Mouse (Mus musculus) brown adipose tissue, adult 24 weeks (tissue): ENCODE data around the gene Hc. TPM values are rescaled to one million over a fixed set of nuclear protein-coding genes. Genes with fewer than 3 reads are reported as not detected.

Experiments
- H3K27ac ChIP-seq: fragments of 200-500 bp; replicated peaks from 2 replicates; pipeline ENCODE4 v1.5.1; 2012; ENCODE audit warnings: low read depth, mild to moderate bottlenecking, low read length
- H3K4me1 ChIP-seq: fragments of 200-500 bp; 2 replicates; pipeline ENCODE4 v1.6.1; 2012; ENCODE audit warnings: low read length, mixed read lengths; ENCODE audit not compliant: control insufficient read depth, insufficient read depth, insufficient read length
- H3K4me3 ChIP-seq: fragments of 200-500 bp; 2 replicates; pipeline ENCODE4 v1.5.1; 2012; ENCODE audit warnings: low read depth, mild to moderate bottlenecking, low read length, moderate library complexity; ENCODE audit not compliant: insufficient read depth
- polyA plus RNA-seq: library from polyadenylated mRNA; stranded (reverse); fragments of >200 nt; gene quantifications from 2 replicates; pipeline ENCODE4 v1.2.4, GENCODE M21; 2012; ENCODE audit not compliant: missing spikeins, insufficient read depth, insufficient read length

Hc gene
- polyA plus RNA-seq, 1 experiment, result not detected

DNA sequence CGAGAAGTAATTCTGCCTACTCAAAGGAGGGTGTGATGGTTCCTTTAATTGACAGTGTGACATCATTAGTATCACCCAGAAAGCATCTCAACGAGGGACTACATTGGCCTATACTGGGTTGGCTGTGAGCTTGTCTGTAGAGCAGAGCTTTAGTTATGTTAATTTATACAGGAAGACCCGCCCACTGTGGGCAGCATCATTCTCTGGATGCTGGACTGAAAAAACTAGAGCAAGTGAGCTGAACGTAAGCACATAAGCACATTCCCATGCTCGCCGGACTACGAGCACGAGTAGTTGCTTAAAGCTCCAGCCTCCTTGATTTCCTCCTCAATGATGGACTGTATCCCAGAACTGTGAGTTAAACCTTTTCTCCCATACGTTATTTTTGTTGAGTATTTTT is 62.3 kb downstream of the Hc start:
- H3K4me3 ChIP-seq, result no peak overlapping the region
- H3K27ac ChIP-seq, result no peak overlapping the region
- peaks cover 3% of the 10 kb centered on the region; the same call in 1 of the 2 replicates for H3K4me1 ChIP-seq

DNA sequence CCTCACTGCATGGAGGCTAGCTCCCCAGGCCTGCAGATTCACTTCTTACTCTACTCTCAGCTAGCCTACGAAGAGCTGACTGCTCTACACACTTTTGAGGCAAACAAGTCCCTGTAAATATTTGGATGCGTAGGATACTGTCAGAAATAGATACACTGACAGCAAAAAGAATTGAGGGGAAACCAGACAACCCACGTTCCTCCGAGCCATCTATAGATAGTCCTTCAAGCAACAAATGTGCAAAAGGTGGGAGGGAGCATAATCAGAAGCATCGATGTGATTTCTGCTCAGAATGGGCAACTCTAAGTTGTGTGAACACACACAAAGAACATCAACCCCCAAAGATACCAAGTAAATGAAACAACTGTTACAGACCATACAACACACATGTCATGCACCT is 64.7 kb downstream of the Hc start:
- Histone ChIP-seq H3K4me1 (peaks cover 3% of the 10 kb centered on the region; the same call in 1 of the 2 replicates), H3K4me3 (no peak overlapping the region), H3K27ac (no peak overlapping the region)

DNA sequence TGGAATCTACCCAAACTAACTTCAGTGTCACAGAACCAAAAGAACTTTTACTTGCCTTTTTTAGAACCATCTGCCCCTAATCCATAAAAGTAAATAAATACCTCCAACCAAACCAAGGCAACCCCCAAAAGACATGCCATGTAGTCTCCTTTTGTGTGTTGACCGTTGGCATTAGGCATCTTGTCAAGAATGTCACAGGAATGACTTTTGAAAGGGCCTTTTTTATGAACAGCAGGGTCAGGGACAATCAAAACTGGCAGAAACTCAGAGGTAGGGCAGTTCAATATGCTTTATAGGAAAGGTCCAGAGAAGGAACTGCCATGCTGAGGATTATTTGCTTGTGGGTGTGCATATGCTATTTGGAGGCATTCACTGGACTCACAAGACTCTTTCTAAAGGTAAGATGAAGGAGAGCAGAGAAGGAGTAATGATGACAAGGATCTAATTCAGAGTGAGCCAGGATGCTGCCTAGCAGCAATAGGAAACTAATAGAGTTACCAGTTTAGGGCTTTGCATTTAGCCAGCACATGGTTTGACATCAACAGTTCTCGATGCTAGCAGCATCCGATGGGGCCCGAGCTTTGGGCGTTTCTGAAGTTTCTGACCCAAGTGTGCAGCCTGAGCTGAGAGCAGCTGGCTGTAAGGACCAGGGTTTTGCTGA is 67.4 kb downstream of the Hc start:
- H3K4me1 ChIP-seq, result 0 out of 2 replicates have a peak, but pooled peaks cover 3% of the 10 kb centered on the region

DNA sequence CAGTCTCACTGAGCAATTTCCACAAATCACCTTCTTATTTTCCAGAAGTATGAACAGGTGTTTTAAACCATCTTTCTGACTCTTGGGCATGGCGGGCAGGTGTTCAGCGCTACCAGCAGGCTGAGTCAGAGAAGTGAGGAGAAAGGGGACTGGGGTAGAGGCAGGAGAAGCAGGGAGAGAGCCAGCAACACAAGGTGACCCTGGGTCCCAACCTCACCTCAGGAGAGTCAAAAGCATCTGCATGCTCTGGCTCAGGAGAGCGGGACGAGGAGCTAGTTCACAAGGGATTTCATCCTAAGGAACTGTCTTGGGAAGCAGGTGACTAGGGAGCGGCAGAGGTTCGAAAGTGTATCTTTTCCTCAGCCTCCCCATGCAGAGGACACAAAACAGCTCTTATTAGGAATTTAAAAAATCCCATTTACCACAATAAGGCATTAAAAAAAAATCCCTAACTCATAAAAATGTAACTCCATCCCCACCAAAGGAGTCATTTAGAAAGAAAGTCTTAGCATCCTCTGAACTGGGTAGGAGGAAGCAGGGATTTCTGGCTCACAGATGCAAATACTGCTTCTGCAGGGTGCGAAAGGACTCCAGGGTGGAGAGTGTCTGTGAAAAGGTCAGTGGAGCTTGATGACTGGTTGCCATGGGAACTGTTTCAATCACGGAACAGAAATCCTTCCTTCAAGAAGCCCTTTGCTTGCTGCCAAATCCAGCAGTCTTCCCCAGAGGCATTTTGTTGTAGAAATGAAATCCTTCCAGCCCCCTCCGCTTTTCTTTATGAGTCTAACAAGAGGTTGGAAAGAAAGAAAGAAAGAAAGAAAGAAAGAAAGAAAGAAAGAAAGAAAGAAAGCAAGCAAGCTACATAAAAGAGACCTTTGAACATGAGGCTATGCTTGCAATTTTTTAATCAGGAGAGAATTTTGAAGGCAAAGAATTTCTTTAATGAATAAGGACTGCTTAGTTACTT is 68.2 kb downstream of the Hc start:
- 0 out of 2 replicates have a peak, but pooled peaks cover 3% of the 10 kb centered on the region for H3K4me1 ChIP-seq
- H3K4me3 ChIP-seq, result no peak overlapping the region
- H3K27ac ChIP-seq, result no peak overlapping the region

More for the DNA sequence above, 67.4 kb downstream of the Hc start:
- Histone ChIP-seq H3K27ac (no peak overlapping the region), H3K4me3 (no peak overlapping the region)

DNA sequence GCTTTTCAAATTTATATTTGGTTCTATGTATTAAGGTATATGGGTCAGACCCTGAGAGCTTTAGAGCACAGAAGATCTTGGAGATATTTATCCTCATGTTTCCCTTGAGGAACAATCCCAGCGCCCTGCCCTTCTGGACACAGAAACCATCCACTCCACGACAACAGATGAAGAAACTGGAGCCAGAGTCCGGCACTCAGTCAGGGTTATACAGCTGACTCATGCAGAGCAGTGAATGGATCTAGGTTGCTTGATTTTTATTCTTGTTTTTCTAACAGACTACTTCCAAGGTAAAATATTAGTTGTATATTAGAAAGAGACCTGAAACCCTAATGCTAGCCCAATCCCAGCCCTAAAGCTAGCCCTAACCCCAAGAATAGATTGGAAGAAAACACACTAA is 69.3 kb downstream of the Hc start:
- H3K4me1 ChIP-seq, result 0 out of 2 replicates have a peak, but pooled peaks cover 3% of the 10 kb centered on the region

DNA sequence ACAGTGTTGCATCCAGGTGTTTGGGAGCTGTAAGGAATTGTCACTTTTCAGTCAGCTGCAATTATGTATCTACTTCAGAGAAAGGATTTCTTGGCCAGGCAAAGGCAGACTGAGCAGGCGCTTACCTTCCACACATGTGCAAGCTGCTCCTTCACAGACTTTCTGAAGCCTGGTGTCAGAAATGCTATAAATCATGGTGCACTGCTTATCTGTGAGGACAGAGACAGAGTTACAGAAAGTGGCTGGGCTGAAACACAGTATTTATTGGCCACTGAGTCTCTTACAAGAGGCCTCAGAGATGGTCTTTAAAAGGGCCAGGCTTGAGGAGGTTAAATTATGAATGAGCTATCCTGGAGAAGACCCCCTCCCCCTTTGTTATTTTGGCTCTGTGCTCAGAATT is 71.5 kb downstream of the Hc start:
- Histone ChIP-seq H3K27ac (no peak overlapping the region), H3K4me1 (0 out of 2 replicates have a peak, but pooled peaks cover 3% of the 10 kb centered on the region), H3K4me3 (no peak overlapping the region)

More for the DNA sequence above, 69.3 kb downstream of the Hc start:
- Histone ChIP-seq H3K27ac (no peak overlapping the region), H3K4me3 (no peak overlapping the region)

DNA sequence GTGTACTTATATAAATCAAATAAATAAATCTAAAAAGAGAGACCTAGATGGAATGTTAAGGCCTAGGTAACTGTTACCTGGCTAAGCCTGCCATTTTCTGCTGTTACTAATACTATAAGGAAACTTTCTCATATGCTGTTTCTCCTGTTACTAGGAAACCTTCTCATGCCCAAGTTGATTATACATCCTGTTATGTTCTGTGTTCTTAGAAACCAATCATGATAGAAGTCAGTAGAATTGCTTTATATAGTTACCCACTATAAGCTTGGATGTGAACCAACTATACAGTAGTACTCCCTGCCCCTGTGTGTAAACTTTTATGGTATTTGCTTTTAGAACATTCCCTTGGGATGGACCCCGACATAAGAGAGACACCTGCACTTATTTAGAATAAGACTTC is 73.6 kb downstream of the Hc start:
- Histone ChIP-seq H3K4me3 (no peak overlapping the region), H3K4me1 (peaks cover 8% of the 10 kb centered on the region; the same call in 1 of the 2 replicates), H3K27ac (no peak overlapping the region)

DNA sequence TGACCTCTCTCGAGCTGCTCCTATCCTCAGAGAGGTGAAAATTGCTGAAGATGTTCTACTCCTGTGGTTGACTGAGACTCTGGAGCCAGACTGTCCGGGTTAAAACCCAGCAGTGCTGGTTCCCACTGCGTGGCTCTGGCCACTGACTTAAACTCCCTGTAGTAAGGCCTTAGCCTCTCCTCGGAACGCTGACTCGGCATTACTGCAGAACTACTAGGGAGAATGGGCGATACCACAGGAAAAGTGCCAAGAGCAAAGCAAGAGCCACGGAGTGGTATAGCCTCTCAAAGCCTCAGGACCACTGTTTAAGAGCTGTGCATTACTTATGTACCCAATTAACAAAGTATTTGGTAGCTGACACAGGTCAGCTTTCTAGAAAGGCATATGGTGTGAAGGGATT is 76.4 kb downstream of the Hc start:
- no peak overlapping the region for H3K4me3 ChIP-seq
- peaks cover 12% of the 10 kb centered on the region for H3K4me1 ChIP-seq
- no peak overlapping the region for H3K27ac ChIP-seq

DNA sequence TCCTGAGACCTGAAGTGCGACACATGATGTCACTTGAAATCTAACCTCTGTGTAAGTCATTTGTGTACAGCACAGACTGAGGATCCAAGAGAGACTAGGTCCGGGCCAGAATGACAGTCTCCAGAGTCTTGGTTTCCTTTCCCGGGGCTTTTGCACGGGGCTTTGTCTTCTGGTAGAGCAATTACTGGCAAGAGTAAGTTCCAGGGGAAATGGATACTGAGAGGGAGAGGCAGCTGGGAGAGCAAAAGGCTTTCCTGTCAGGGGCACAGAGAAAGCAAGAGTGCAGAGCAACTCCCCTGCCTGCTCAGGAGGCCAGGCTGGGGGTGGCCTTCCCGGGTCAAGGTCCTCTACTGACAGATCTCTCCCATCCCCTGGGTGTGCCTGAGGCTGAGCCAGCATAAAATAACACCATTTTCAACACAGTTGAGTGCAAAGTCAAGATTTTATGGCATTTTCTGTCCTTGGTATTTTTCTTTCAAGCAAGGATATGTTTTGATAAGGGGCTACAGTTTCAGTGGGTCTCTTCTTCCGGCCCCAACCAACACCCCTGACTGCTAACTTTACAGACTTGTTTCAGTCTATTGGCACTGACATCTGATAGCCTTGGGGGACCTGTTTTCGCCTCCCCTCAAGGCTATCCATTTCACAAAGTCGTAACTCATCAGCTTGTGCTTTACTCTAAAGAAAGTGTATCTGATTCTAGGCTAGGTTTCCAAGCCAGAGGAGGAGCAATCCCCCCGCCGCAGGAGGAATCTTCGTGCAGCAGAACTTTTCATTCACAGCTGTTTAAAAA is 78.1 kb downstream of the Hc start:
- Histone ChIP-seq H3K27ac (0 out of 2 replicates have a peak overlapping the region, but pooled peaks have one; percentile 19), H3K4me1 (peaks cover 9% of the 10 kb centered on the region), H3K4me3 (no peak overlapping the region)

DNA sequence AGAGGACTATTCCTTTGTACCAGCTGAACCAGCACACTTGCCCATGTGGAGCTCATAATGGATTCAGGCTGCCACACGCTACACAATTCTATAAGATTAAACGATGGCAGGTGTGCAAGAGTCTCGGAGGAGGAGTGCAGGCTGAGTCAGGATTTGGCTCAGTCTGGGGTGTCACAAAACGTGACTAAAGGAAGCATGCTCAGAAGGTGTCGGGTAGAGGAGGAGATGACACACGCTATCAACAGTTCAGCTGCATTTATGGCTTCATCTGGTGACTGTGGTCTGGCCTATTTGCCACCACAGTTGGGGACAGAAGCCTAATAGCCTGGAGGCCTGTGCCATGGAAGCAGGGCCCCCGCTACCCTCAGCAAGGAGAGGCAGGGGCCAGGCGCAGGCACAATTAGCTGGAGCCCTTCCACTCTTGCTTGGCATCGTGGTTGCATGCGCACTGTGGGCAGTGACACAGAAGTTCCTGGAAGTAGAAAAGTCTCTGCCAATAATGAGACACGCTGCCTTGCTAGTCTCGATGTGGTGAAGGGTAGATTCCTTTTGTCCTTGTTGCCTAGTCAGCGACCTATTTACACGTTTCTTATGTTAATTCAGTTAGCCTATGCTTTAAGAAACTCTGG is 79.0 kb downstream of the Hc start:
- H3K4me3 ChIP-seq, result no peak overlapping the region
- no peak overlapping the region for H3K27ac ChIP-seq
- peaks cover 9% of the 10 kb centered on the region for H3K4me1 ChIP-seq

DNA sequence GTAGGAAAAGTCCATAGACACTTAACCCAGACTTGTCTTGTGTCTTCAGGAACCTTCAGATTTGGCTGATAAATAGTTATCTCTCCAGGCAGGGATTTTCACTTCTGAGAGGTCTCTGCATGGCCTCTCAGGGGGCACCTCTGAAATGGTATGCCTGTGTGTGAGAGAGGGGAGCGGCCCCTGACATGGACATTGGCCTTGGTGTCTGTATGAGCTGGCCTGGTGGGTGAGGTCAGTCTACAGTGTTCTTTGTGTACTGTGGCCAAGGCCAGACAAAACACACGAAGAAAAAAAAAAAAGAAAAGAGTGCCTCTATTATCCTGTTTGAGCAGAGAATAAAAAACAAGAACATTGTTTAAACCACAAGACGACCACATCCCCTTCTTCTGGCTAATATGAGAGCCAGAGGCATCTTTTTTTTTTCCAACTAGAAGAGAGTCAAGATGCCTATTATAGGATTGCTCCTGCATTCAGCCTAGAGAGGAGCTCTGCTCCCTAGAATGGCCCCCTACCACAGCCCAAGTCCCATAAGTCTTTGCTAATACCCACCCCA is 81.7 kb downstream of the Hc start:
- peaks cover 9% of the 10 kb centered on the region for H3K4me1 ChIP-seq
- H3K27ac ChIP-seq, result no peak overlapping the region
- H3K4me3 ChIP-seq, result no peak overlapping the region

DNA sequence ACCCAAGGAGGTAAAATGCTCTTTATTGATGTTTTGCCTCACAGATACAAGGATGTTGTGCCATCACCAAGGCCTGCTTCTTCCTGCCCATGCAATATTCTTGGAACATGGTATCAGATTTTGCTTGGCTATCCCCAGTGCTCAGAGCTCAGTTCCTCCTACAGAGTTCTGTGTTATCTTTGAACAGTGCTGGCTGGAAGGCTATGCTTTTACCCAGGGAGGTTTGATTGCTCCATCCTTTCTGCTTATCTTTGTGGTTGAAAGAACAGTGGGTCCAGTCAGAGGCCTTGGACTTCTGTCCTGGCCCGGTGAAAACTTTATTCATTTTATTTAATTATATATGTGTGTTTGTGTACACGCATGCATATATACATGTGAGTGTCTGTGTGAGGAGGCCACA is 83.0 kb downstream of the Hc start:
- H3K4me3 ChIP-seq, result no peak overlapping the region
- peaks cover 7% of the 10 kb centered on the region for H3K4me1 ChIP-seq
- H3K27ac ChIP-seq, result no peak overlapping the region

DNA sequence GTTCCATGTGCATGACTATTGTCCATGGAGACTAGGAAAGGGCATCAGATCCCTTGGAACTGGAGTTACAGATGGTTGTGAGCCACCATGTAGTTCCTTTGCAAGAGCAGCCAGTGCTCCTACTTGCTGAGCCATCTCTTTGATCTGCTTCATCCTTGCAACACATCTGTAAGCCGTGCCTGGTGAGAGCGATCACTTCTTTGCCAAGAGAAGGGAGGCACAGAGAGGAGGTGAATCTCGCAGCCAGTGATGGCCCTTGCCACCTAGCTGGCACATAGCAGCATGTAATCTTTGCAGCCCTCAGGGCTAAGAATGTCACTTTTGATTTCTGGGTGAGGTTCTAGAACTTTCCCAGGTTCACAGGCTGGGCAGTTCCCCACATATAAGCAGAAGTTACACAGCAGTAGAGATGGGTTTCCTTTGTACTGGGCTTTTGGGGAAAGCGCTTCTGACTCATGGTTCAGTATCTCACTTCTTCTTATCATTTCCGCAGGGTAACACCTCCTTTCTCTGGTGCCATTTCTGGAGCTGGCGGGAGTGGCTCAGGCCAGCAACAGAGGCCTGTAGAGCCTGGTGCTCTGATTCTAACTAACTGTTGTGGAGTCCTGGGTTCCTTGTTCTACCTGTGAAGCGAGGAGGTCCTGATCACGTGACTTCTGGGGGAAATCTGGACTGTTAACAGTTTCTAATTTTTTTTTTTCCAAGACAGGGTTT is 84.1 kb downstream of the Hc start:
- Histone ChIP-seq H3K4me1 (peaks cover under 1% of the 10 kb centered on the region; the same call in 1 of the 2 replicates), H3K27ac (peak overlapping the region; percentile 6), H3K4me3 (no peak overlapping the region)

DNA sequence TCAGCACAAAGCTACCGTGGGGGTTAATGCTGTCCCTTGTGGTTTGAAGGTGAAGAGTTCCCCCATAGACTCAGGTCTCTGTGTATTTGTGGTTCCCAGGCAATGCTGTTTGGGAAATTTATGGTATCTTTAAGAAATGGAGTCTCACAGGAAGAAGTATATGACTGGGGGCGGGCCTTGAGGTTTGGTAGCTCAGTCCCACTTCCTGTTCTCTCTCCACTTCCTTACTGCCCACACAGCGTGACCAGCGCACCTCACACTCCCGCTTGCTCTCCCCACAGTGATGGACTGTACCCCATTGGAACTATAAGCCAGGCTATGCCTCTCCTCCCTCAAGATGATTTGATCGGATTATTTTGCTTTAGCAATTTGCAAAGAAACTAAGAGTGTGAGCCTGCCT is 84.8 kb downstream of the Hc start:
- Histone ChIP-seq H3K4me3 (no peak overlapping the region), H3K27ac (no peak overlapping the region), H3K4me1 (no peaks in the 10 kb centered on the region)
